Mouse (Mus musculus): ENCODE data around the gene Kcnab1.

DNA sequence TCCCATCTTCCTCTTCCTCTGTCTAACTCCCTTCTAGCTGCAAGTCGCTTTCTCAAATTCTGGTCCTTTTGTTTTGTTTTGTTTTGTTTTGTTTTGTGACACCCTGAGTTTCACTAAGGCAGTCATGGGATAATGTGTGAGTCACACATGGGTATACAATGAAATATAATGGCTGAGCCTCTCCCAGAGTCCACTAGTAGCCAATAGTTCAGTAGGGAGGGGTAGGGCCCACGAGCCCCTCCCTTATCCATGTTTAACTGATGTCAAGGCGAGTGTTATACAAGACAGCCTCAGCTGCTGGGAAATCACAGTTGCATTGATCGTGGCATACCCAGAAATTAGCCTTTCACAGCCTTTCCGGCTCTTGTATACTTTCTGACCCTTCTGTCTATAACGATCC, 206.7 kb downstream of the Kcnab1 start:
- TF ChIP-seq CTCF (IDR thresholded peaks at IDR 0.05; ENCODE audit: low read depth) (no peak), EP300 (IDR thresholded peaks at IDR 0.05; ENCODE audit: low read depth) (no peak)

Data from liver, postnatal 0 days (tissue).